Mouse (Mus musculus) liver, postnatal 0 days (tissue): ENCODE measurements at regions not wholly inside any gene's neighbourhood (a gene's known extent, or its start where the extent isn't known, plus 50 kb on each side); places are given as distances from the start of the nearest gene placed in this dataset.

Experiments used
- ATAC-seq: fragments of 200-750 bp; cut with Nextera tagmentation; 2 replicates; pipeline ENCODE4 v1.8.0; 2017; ENCODE audit warnings: mild to moderate bottlenecking, moderate library complexity
- DNase-seq: peaks from one replicate; pipeline ENCODE4 v3.0.0-alpha.2; 2016
- H3K27ac ChIP-seq: fragments of 300-500 bp; sonication (generic); 2 replicates; pipeline ENCODE4 v1.5.1; 2014; ENCODE audit warnings: antibody characterized with exemption, moderate library complexity, mild to moderate bottlenecking, low read depth
- H3K27me3 ChIP-seq: fragments of 300-500 bp; sonication (generic); 2 replicates; pipeline ENCODE4 v1.6.1; 2014; ENCODE audit warnings: low read length, control low read depth, mixed read lengths; ENCODE audit not compliant: insufficient read depth
- H3K36me3 ChIP-seq: fragments of 300-500 bp; sonication (generic); replicated peaks from 2 replicates; pipeline ENCODE4 v1.6.1; 2014; ENCODE audit warnings: mild to moderate bottlenecking, control low read depth, low read length, moderate library complexity, mixed read lengths; ENCODE audit not compliant: insufficient read depth
- H3K4me1 ChIP-seq: fragments of 300-500 bp; sonication (generic); 2 replicates; pipeline ENCODE4 v1.6.1; 2014; ENCODE audit warnings: antibody characterized with exemption, mild to moderate bottlenecking, control low read depth; ENCODE audit not compliant: insufficient read depth
- H3K4me2 ChIP-seq: fragments of 300-500 bp; sonication (generic); 2 replicates; pipeline ENCODE4 v1.6.1; 2014; ENCODE audit warnings: low read depth, mild to moderate bottlenecking, low read length, moderate library complexity, mixed read lengths
- H3K4me3 ChIP-seq: fragments of 300-500 bp; sonication (generic); 2 replicates; pipeline ENCODE4 v1.5.1; 2014; ENCODE audit warnings: low read depth, low read length
- H3K9ac ChIP-seq: fragments of 300-500 bp; sonication (generic); replicated peaks from 2 replicates; pipeline ENCODE4 v1.6.1; 2014; ENCODE audit warnings: mild to moderate bottlenecking, moderate library complexity
- H3K9me3 ChIP-seq: fragments of 300-500 bp; sonication (generic); 2 replicates; pipeline ENCODE4 v1.6.1; 2016; ENCODE audit warnings: mild to moderate bottlenecking, control low read depth, low read length, mixed read lengths
- CTCF ChIP-seq: sonication (generic); IDR thresholded peaks from 2 replicates; pipeline ENCODE4 v1.5.1; 2016; ENCODE audit warnings: antibody characterized with exemption, low read depth
- EP300 ChIP-seq: IDR thresholded peaks from 2 replicates; pipeline ENCODE4 v1.6.1; 2016; ENCODE audit warnings: antibody characterized with exemption, low read depth, mild to moderate bottlenecking
- WGBS: fragments of 180-500 bp; shearing (Covaris S2); extraction: QIAGEN DNeasy Blood & Tissue Kit; methylation state at CpG from one replicate; pipeline ENCODE4 v1.1.7; 2014; ENCODE audit not compliant: insufficient replicate concordance; 5-methylcytosine and 5-hydroxymethylcytosine counted together

DNA sequence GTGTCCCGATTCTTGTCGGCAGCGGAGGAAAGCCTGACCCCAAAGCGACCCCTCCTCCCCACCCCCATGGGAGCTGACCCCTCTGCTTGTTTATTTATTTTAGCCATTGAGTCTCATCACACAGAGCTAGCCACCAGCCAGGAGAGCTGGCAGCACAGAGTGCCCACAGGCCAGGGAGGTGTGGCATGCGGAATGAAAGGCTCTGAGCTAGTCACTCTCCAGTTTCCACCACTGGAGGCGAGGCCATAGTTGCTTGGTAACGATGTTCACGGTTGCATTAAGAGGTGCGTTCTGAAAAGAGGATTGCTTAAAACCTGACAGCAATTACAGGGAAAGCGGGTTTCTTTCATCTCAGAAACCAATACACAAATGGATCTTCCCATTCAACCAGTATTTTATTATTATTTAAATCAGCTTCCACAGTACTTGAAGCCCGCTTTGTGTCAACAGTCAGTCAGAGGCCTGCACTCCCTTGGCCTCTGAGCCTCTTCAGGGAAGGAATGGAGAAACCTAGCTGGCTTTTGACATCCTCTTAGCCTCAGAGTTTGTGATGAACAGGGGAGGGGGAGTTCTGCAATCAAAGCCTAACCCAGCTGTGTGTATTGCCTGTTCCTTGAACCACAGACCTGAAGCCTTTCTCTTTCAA, 134.8 kb upstream of the Cdh4 start:
- H3K4me1 ChIP-seq: no peaks in the 10 kb centered on the region
- H3K27ac ChIP-seq: no peak overlapping the region
- H3K9me3 ChIP-seq: no peaks in the 10 kb centered on the region
- H3K4me3 ChIP-seq: no peak overlapping the region
- TF ChIP-seq CTCF (no peak), EP300 (no peak)
- ATAC-seq (no peak), DNase-seq (no peak)
- H3K4me2 ChIP-seq: no peak overlapping the region
- no peaks in the 10 kb centered on the region for H3K36me3 ChIP-seq
- no peak overlapping the region for H3K9ac ChIP-seq
- 24% methylated on average over 11 of the region's 11 CpGs for WGBS
- no peaks in the 10 kb centered on the region for H3K27me3 ChIP-seq

DNA sequence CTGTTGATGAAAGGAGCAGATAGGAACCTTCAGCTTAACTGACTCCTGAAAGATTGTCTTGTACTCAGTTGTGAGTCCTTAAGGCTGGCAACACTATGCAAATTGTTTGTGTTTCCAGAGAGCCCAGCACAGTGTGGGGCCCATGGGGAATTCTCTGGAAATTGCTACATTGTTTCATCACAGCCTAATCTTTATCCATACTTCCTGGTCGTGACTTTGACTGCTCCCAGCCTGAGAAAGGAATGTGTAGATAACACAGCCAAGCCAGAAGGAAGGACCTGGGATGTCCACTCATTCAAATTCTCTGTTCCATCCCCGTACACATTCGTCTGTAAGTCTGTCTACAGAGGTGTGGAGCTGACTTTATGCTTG, 134.3 kb upstream of the Cdh4 start:
- H3K4me3 ChIP-seq: no peak overlapping the region
- no peaks in the 10 kb centered on the region for H3K27me3 ChIP-seq
- no peak overlapping the region for H3K27ac ChIP-seq
- H3K9ac ChIP-seq: no peak overlapping the region
- no peak overlapping the region for H3K4me2 ChIP-seq
- no peaks in the 10 kb centered on the region for H3K36me3 ChIP-seq
- no peak for DNase-seq
- no peaks in the 10 kb centered on the region for H3K9me3 ChIP-seq
- H3K4me1 ChIP-seq: no peaks in the 10 kb centered on the region
- TF ChIP-seq EP300: no peak
- no peak for TF ChIP-seq CTCF
- 33% methylated on average over 3 of the region's 3 CpGs for WGBS
- no peak for ATAC-seq

DNA sequence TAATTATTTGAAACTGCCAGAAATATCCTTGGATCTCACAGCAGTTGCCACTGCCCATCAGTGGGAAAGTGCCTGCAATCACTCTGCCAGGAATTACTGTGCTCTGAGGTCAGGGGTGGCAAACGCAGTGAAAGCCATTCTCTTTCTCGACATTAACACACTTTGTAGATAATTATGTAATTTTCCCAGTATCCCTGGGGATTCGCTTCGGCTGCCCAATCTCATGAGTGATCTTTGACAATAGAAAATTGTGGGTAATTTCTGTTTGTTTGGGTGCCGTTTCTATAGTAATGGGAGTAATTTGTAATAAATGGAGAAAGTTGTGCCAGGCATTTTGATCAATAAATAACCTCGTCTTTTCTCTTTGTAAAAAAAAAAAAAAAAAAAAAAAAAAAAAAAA, 124.2 kb upstream of the Cdh4 start:
- Histone ChIP-seq H3K4me1 (no peaks in the 10 kb centered on the region), H3K4me3 (no peak overlapping the region), H3K9ac (no peak overlapping the region), H3K36me3 (no peaks in the 10 kb centered on the region), H3K9me3 (no peaks in the 10 kb centered on the region), H3K4me2 (no peak overlapping the region), H3K27me3 (no peaks in the 10 kb centered on the region), H3K27ac (no peak overlapping the region)
- no peak for TF ChIP-seq EP300
- TF ChIP-seq CTCF: no peak
- DNase-seq (no peak), ATAC-seq (no peak)
- WGBS: 67% methylated on average over 6 of the region's 6 CpGs

DNA sequence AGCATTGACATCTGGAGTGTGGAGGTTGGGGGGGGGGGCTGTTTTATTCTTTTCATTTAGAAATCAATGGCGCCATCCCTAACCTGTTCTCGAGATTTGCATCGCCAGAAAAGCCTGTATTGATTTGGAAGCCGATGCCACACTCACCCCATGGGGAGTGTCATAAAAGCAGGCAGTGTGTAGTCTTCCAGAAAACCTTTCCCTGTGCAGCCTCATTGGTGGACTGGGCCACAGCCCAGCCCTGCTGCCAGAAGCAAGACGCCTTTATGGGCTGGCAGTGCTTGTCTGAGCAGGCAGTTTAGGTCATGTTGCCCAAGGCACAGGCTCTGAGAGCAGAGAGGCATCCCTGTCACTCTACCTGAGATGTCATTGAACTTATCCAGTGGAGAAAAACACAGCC, 117.0 kb upstream of the Cdh4 start:
- DNase-seq (no peak), ATAC-seq (no peak)
- Histone ChIP-seq H3K4me1 (no peaks in the 10 kb centered on the region), H3K4me3 (no peak overlapping the region), H3K27me3 (no peaks in the 10 kb centered on the region), H3K36me3 (no peaks in the 10 kb centered on the region), H3K4me2 (no peak overlapping the region), H3K9ac (no peak overlapping the region), H3K9me3 (no peaks in the 10 kb centered on the region), H3K27ac (no peak overlapping the region)
- no peak for TF ChIP-seq CTCF
- no peak for TF ChIP-seq EP300
- 76% methylated on average over 5 of the region's 5 CpGs for WGBS

DNA sequence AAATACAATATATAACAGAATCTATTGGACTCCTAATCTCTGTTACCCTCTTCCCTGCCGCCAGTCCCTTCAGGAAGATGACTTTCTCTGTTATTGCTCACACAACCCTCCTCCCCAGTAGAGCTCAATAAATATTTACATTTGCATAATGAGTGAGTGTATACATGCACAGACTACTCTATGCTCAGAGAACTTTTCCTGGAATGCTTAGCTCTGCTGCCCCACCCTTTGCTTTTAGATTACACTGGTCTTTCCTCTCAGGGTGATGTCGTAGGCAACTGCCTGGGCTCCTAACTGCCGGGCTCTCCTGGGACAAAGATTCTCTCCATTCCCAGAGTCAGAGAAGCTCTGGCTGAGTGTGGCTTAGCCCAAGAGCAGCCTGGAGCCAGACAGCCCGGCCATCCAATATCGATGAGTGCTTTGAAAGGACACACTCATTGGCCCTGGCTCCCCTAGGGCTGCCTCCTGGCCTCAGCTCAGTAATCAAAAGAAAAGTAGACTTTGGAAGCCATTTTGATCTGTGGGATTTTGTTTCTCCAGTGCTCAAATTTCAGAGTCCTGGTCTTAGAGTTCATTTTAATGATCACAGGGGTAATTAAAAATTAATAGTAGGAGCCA, 109.2 kb upstream of the Cdh4 start:
- H3K9me3 ChIP-seq: no peaks in the 10 kb centered on the region
- H3K4me3 ChIP-seq: no peak overlapping the region
- H3K36me3 ChIP-seq: no peaks in the 10 kb centered on the region
- H3K4me1 ChIP-seq: no peaks in the 10 kb centered on the region
- H3K4me2 ChIP-seq: no peak overlapping the region
- H3K27ac ChIP-seq: no peak overlapping the region
- H3K27me3 ChIP-seq: no peaks in the 10 kb centered on the region
- no peak for TF ChIP-seq EP300
- TF ChIP-seq CTCF: no peak
- WGBS: 58% methylated on average over 5 of the region's 5 CpGs
- no peak for DNase-seq
- ATAC-seq: no peak
- H3K9ac ChIP-seq: no peak overlapping the region

DNA sequence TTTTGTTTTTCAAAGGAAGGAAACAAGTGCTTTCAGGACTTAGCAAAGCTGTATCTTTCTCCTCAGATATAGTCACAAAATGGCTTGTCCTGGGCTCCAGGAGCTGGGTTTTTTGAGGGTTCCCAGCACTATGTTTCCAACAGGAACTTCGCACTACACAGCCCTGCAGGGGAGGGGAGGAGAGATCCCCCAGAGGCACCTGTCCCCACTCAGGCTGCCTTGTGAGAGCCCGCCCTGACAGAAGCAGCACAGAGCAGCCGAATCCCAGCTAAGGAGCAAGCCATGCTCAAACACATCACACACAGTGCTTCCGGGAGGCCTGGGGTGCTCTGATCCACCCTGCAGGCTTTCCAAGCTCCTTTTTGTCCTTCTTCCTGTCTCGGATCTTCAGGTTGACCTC, 108.6 kb upstream of the Cdh4 start:
- 54% methylated on average over 5 of the region's 5 CpGs for WGBS
- DNase-seq: no peak

More for the DNA sequence above, 108.6 kb upstream of the Cdh4 start:
- Histone ChIP-seq H3K27ac (no peak overlapping the region), H3K27me3 (no peaks in the 10 kb centered on the region), H3K4me3 (no peak overlapping the region), H3K4me1 (no peaks in the 10 kb centered on the region), H3K9ac (no peak overlapping the region), H3K9me3 (no peaks in the 10 kb centered on the region), H3K4me2 (no peak overlapping the region), H3K36me3 (no peaks in the 10 kb centered on the region)
- no peak for TF ChIP-seq EP300
- TF ChIP-seq CTCF: no peak
- no peak for ATAC-seq
